Mouse (Mus musculus): ENCODE measurements at regions not wholly inside any gene's neighbourhood (a gene's known extent, or its start where the extent isn't known, plus 50 kb on each side); places are given as distances from the start of the nearest gene placed in this dataset.

- no peak for TF ChIP-seq CTCF (IDR thresholded peaks at IDR 0.05; ENCODE audit: borderline replicate concordance, insufficient read depth, low read length)
- TF ChIP-seq POLR2A (IDR thresholded peaks at IDR 0.05; ENCODE audit: low read depth, low read length) = no peak
These were observed 60.2 kb upstream of the Dbx2 start for GRCm38 (mm10) chr15:95715941-95716340.
